Mouse (Mus musculus) right cerebral cortex, postnatal 4 days (tissue): ENCODE data around the gene Slc30a4.

Source experiments
- DNase-seq: peaks from one replicate; pipeline ENCODE4 v3.0.0-alpha.2; 2022

The Slc30a4 gene

GRCm38 (mm10) chr2:122702181-122703036, at the start of gene Slc30a4:
TSS of gene Slc30a4 (minus strand) at chr2:122702663.
- DNase-seq, result peak; percentile 77

- no peak for DNase-seq
Observed at GRCm38 (mm10) chr2:122746461-122746860, 44.0 kb upstream of the Slc30a4 start.

- no peak for DNase-seq
Observed at GRCm38 (mm10) chr2:122739023-122739422, 36.6 kb upstream of the Slc30a4 start.

GRCm38 (mm10) chr2:122737894-122738830, 35.7 kb upstream of the Slc30a4 start, which contains the start of gene Bloc1s6:
TSS of gene Bloc1s6 (plus strand) at chr2:122738503.
- peak; percentile 85 for DNase-seq

GRCm38 (mm10) chr2:122731456-122731855, 29.0 kb upstream of the Slc30a4 start:
- no peak for DNase-seq

GRCm38 (mm10) chr2:122725604-122726003, 23.1 kb upstream of the Slc30a4 start:
- peak; percentile 27 for DNase-seq

GRCm38 (mm10) chr2:122720564-122720963, 18.1 kb upstream of the Slc30a4 start:
- no peak for DNase-seq

GRCm38 (mm10) chr2:122719232-122719631, 16.8 kb upstream of the Slc30a4 start:
- no peak for DNase-seq

- no peak for DNase-seq
Observed at GRCm38 (mm10) chr2:122716301-122716842, 13.9 kb upstream of the Slc30a4 start.

- DNase-seq, result no peak
Observed at GRCm38 (mm10) chr2:122715148-122715692, 12.8 kb upstream of the Slc30a4 start.

GRCm38 (mm10) chr2:122712848-122713247, 10.4 kb upstream of the Slc30a4 start:
- DNase-seq, result no peak

- DNase-seq, result no peak
Observed at GRCm38 (mm10) chr2:122711911-122712310, 9.4 kb upstream of the Slc30a4 start.

- no peak for DNase-seq
Observed at GRCm38 (mm10) chr2:122709156-122709555, 6.7 kb upstream of the Slc30a4 start.

- no peak for DNase-seq
Observed at GRCm38 (mm10) chr2:122708080-122708479, 5.6 kb upstream of the Slc30a4 start.

GRCm38 (mm10) chr2:122704572-122704971, 2.1 kb upstream of the Slc30a4 start:
- DNase-seq, result no peak

GRCm38 (mm10) chr2:122701871-122702180, 637 bp downstream of the Slc30a4 start:
- DNase-seq, result no peak

GRCm38 (mm10) chr2:122701012-122701411, 1.5 kb downstream of the Slc30a4 start:
- DNase-seq, result no peak

- DNase-seq, result no peak
Observed at GRCm38 (mm10) chr2:122697526-122697925, 4.9 kb downstream of the Slc30a4 start.

GRCm38 (mm10) chr2:122686665-122687064, 15.8 kb downstream of the Slc30a4 start:
- no peak for DNase-seq

GRCm38 (mm10) chr2:122683641-122684040, 18.8 kb downstream of the Slc30a4 start:
- DNase-seq, result no peak

GRCm38 (mm10) chr2:122682520-122682919, 19.9 kb downstream of the Slc30a4 start:
- DNase-seq, result no peak

GRCm38 (mm10) chr2:122681379-122682137, 20.9 kb downstream of the Slc30a4 start:
- DNase-seq, result no peak
